Mouse (Mus musculus): ENCODE measurements around the gene Parp11. TPM values are rescaled to one million over a fixed set of nuclear protein-coding genes. Genes with fewer than 3 reads are reported as not detected.

Gene Parp11
- polyA plus RNA-seq, 2 experiments from 2014 or later, result 68.1 to 69.0 TPM

DNA sequence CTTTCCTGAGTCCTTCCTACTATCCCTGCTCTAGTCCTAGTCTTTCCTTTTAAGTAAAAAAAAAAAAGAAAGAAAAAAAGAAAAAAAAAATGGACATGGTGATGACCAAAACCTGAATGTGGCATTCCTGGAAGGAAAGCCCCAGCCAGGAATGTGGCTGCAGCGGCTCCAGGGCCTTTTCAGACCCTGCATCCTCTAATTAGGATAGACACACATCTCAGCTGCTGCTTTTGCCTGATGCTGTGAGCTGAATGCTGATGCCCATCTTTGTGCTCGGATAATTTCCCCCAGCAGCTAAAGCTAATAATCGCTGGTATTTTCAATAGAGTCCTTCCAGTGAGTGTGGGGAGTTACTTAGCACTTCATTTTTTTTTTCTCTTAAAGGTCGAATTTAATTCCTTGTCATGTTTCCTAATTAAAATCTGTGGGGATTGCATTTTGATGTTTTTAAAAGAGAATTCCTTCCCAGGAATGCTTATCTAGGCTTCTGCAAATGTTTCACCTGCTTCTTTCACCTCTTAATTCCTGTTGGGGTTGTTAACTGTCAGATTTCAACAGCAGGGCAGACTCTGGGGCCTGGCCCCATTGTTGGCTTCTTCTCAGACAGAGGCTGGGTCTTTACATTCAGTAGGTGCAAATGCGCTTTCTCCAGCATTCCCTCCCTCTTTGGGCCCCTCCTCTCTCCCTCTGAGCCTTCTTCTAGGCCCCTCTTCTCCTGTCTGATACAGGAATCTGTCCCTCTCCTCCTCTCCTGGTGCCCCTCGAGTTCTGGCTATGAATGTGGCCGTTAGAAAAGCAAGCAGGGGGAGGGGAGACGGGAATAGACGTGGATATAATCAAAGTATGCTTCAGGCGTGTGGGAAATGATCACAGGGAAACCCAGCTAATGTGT, 3.1 kb downstream of the Parp11 start:
- ATAC-seq, result no peak

DNA sequence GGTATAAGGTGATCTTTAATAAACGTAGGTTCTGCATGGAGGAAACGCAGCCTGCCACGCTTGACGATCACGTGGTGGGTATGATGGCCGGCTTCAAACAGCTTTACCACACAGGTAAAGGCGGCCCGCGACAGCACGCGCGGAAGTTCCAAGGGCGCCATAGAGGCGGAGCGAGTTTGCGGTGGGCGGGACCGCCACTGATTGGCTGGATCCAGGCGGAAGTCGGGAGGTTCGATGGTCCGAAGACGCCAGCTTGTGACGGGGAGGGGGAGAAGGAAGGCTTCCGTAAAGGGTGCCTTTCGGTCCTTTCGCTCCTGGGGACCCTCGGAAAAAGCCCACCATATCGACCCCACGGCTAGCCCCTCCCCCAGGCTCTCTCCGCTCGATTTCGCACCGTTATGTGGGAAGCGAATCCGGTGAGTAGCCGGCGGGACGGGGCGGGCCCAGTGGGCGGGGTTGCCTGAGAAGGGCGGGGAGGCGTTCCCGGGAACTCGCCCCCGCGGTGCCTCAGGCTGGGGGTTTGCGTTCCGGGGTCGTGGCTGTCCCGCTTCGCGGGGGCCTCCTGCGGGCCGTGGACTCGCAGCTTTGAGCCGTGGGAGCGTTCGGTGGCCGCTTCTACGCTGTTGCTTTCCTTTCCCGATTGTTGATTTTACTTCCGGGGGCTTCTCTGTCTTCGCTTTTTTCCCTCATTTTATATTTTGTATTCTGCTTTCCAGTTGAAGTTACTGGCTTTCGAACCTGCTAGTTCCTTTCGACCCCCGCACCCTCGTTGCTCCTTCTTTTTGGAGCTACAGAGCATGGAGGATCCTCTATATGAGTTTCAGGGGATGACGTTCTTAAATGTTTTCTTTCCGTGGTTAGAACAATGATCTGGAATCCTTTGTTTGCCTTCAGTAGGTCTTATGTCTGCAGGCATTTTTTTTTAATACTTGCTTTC, 7.0 kb downstream of the Parp11 start:
- peak; percentile 98 for ATAC-seq

DNA sequence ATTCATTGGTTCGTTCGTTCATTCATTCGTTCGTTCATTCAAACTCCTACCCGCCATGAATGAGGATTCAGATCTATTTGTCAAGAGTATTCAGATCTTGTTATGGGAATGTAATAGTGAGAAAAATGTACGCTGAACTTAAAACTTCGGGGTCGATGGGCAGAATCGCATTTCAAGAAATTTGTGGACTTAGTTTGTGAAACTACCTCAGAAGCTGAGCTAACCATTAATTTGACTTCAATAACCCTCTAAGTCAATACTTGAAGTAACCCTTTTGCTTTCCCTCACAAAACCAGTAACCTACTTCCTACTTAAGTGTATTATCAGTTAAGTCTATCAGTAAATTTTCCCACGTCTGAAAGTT, 7.7 kb downstream of the Parp11 start:
- no peak for ATAC-seq

DNA sequence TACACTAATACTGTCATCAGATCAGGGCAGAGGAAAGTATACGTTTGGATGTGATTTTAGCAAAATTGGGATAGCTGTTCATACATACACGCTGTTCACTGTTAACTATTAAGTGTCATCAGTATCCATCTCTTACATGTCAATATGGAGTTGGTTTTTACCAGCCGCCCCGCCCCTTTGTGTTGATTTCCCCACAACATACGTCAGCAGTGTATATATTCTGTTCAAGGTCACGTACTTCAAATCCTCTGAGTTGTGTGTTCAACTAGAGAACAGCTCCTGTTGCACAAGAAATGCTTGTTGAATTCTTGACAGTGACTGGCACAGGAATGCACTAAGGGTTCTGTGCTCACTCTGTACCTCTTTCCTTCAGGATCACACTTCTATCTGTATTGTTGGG, 8.2 kb downstream of the Parp11 start:
- no peak for ATAC-seq

DNA sequence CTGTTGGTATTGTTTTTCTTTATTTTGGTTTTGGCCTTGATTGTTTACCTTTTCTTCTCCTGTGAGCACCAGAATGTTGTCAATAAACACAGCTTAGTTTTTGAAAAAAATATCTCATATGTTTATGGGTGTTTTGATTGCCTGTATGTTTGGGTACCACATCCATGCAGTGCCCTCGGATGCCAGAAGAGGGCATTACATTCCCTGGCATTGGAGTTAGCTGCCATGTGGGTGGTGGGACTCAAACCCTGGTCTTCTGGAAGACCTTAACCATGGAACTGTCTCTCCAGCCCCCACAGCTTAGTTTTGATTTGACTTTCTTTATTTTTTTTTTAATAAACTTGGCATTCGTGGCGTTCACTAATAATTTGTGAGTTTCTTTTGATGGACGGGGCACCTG, 8.8 kb downstream of the Parp11 start:
- no peak for ATAC-seq

DNA sequence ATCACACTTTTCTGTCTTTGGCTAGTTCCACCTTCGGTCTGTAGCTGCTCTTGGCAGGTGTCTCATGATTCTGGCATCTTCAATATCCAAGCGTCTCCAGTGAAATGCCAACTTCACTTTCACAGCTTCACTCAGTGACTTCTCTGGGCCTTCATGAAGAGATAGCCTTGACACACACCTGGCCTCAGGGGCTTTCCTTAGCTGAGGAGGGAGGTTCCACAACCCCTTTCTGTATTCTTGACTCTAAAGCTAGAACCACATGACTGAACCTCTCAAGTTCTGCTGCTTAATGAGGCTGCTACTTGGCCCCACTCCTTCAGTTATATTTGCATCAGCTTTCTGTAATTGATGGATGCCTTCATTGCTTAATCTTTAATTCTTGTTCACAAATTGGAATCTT, 10.1 kb downstream of the Parp11 start:
- no peak for ATAC-seq

DNA sequence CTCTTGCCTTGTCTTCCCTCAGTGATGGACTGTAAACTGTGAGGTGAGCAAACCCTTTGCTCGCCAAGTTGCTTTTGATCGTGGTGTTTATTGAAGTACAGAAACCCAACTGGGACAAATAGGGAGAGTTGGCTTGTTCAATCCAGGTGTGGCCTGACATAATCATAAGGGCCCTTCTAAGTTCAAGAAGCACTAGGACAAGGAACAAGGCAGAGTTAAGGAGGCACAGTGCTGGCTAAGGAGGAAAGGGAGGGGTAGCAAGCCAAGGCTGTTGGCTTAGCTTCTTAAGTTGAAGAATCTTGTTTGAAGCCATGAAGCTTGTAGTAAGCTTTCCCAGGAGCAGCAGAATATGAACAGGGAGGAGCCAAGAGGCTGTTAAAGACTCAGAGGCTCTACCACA, 13.1 kb downstream of the Parp11 start:
- ATAC-seq, result no peak

DNA sequence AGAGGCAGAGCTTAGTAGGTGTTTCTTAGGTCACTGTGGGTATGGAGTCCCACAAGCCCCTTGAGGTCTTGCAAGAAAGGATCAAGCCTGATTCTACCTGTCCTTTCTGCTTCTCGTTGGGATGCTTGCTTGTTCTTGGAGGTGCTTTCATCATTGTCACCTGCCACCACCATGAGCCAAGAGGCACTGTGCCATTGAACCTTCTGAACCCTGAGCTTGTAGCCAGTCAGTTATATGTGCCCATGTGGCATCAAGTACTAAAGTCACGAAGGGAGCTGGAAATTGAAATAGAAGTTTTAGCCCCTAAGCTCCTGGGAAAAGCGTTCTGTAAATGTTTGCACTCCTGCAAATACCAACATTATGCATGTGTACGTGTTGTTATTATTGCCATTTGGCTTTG, 14.9 kb downstream of the Parp11 start:
- no peak for ATAC-seq

DNA sequence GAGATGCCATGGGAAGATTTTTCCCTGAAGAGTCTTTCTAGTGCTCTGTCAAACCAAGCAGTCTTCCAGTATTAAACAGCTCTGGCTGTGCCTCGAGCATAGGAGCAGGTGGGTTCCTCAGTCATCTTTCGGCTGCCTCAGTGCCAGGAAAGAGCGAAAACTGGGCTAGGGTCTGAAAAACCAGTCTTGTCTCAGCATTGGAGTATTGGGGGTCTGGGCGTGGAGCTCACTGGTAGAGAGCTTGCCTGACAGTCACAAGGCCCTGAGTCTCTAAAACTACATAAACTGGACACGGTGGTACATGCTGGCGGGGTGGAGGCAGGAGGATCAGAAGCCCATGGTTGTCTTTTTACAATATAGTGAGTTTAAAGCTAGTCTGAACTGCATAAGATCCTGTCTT, 15.6 kb downstream of the Parp11 start:
- no peak for ATAC-seq

DNA sequence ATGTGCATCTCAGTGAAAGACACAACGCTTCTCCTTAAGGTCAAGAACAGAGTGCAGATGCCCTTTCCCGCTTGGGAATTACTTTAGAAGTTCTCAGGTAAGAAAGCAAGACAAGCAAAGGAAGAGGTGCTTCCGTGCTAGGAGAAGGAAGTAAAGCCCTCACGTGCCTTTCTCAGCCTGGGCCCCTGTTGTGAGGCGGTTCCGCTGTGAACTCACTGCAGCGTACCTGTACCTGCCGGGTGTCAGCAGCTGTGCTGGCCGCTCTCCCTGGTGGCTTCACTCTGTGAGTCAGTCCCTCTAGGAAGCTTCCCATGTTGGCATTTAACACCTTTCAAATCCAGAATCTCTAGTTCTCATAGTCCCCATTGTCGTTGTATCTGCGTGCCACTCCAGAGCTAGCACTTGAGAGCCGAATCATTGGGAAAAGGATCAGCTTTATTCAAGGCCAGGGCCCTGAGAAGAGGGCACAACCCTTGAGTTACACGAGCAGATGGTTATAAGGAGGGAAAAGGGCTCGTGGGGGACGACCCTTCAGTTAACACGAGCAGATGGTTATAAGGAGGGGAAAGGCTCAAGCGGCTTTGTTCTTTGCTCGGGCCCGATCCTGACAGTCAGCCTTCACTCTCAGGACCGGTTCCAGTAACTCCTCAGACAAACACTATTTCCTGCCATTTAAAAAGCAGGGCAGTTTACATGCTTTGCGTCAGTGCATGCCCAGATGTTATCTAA, 16.8 kb downstream of the Parp11 start:
- ATAC-seq, result peak; percentile 56

DNA sequence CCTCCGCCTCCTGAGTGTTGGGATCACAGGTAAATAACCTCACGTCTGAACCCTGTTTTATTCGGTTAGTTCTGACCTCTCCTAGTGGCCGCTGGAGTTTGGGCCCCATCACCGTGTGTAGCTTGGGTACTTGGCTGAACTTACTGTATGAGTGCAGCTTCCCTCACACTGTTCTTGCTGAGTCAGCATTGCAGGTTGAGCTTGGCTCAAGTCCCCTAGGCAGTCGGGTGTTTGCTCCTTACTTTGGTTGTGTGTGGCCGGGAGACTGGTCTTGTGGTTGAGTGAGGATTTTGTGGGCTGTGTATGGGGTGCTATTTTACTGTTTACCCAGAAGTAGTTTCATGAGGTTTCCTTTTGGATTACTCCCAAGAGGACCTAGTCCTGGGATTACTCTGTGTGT, 17.9 kb downstream of the Parp11 start:
- no peak for ATAC-seq

DNA sequence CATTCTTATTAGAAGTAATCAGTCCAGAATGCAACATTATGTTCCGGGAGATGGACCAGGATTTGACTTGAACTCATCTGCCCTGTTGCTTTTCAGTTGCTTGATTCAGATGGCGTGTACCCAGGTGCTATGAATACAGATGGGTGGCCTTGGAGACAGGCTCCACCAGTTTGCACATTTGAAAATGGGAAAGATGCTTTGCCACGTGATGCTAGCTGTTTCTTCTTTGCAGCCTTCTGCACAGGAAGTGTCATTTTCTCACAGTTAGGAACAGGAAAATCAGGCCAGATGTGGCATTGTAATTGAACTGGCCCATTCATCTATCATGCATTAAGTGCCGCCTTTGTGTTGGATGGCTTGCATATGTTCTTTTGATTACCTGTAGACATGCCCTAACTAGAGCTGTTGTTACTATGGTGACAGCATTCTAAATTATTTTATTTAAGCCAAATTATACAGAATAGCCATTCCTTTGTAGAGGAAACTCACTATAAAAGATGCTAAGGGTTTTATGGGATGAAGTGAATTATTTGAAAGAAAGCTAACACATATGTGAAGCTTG, 20.2 kb downstream of the Parp11 start:
- ATAC-seq, result no peak

DNA sequence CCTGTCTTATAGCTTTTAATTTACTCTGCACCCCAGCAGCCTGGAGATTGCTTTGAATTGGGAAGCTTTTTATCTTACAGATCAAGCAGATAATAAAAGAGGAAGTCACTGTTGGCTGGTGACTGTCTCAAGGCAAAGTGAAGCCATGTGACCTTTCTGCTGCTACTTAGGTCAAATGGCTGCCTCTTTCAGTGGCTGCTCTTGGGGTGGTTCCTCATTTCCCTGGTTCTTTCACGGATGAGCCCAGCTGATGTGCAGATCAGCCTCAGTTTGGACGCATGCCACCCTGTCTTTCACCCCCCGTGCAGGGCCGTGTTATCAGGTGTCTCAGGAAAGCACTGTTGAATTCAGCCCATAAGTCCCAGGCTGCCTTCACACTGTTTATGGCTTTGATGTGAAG, 25.4 kb downstream of the Parp11 start:
- ATAC-seq, result peak; percentile 78

DNA sequence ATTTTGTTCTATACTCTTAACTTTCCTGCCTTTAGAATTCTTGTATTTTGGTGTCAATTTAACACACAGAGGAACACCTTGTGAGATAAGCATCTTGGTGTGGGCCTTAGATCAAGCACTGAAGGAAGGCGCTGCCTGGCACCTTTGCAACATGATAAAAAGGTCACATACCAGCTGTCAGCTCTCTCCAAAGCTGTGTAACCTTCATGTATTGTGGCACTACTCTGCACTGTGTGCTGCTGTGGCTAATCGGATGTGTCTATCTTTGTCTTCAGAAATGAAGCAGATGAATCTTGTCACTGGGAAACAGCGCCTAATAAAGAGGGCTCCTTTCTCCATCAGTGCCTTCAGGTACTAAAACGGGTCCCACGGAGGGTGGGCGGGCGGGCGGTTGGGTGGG, 27.3 kb downstream of the Parp11 start:
- ATAC-seq, result peak; percentile 62

DNA sequence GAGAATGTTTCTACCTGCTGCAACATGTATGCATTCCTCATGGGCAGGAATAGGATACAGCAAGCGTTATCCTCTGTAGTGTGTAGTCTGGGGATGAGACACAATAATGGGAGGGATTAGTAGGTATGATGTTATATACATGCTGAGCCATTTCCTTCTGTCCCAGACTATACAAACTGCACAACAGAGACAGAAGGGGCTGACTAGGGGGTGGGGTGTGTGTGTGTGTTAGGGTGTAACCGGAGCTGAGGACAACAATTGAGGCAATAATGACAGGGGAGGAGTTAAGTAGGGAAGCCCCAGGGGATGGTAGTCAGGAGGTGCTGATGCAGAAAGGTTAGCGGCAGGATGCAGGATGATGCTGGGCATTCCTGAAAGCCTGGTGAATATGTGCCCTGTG, 28.6 kb downstream of the Parp11 start:
- ATAC-seq, result peak; percentile 16

DNA sequence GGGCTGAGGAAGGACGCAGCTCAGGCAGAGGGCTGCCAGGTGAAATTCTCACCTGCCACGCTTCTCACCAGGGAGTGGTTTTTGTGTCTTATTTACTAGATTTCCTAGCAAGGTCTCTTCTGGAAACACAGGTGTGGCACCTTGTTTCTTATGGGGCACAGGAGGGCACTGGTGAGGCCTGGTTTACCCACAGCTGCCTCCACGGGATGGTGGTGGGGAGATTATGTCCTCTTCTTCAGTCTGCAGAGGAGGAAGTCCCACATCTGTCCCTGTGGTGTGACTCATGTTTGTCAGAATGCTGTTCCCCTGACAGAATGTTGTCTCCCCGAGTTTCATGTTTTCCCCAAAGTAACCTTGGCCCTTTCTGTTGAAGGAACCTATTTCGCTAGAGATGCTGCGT, 44.4 kb downstream of the Parp11 start:
- no peak for ATAC-seq

DNA sequence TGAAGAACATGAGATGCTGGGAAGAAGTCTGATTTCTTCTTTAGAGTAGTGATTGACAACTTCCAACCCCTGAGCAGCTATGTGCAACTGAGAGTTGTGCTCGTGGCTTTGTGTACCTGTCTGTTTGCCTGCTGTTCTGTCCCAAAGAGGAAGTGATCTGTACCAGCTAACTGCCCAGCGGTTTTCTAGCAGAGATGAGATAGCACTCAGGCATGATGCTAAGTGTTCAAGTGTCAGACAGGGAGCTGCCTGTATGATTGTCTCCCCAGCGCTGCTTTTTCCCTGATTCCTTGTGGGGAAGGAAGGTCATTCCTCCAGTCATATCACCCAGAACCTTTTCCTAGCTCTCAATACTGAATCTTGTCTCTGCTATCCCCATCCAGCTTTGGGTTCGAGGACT, 45.9 kb downstream of the Parp11 start:
- no peak for ATAC-seq

DNA sequence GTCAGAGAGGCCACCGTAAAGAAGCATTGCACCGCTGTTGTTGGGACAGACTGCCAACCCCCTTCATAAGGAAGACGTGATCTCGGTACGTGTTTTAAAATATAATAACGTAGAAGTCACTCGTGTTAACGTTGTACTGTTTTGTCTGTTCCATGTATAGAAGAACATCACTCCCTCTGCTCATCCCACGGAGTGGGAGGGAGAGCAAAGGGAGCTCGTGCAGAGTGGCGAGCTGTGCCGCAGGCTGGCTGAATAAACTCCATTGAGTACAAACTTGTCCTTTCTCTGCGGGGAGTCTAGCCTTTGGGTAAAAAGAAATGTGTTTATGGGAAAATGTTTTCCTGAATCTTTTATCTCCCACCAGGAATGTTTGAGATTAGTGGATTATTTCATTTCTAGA, 47.1 kb downstream of the Parp11 start:
- no peak for ATAC-seq

DNA sequence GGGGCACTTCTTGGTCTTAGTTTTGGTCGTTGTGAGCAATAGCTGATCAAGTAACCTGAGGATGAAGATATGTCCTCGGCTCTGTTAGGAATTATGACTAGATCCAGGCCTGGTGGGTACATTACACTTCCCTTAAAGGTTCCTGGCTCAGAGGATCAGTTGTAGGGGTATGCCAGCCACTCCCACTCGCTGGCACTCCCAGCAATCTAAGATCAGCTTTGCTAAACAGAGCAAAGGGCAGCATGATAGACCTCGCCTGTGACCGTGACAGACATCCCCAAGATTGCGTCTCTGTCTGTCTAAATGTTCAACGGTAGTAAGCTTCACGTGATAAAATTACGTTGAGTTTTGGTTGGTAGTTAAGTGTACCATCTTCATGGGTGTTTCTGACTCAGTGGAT, 47.7 kb downstream of the Parp11 start:
- ATAC-seq, result no peak

DNA sequence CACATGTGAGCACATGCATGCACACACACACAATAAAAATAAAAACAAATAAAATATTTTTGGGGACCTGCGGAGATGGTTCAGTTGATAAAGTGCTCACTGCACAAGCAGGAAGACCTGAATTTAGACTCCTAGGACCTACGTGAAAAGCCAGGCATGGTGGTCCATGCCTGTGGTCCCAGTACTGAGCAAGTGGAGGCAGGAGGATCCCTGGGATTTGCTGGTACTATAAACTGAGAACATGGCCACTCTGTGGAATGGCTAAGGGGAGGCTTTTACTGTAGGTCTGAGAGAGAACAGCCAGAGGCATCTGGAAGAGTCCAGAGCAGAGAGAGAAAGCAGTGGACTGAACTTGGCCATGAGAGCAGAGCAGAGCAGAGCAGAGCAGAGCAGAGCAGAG, 48.6 kb downstream of the Parp11 start:
- no peak for ATAC-seq

DNA sequence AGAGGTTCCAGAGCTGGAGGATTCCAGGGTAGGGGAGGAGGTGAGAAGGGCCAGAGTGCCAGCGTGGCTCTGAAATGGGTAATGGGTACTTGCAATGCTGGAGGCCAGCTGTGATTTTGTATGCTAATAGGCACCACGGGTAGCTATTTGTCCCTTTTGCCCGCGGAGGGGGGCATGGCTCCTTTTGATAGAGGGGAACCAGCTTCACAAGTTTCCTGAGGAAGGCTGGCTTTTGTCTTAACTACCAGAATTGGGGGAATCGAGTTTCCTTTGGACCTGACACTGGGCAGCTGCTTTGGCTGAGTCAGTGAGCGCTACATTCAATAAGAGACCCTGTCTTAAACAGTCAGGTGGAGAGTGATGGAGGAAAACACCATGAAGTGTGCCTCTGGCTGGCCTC, 49.2 kb downstream of the Parp11 start:
- ATAC-seq, result no peak

DNA sequence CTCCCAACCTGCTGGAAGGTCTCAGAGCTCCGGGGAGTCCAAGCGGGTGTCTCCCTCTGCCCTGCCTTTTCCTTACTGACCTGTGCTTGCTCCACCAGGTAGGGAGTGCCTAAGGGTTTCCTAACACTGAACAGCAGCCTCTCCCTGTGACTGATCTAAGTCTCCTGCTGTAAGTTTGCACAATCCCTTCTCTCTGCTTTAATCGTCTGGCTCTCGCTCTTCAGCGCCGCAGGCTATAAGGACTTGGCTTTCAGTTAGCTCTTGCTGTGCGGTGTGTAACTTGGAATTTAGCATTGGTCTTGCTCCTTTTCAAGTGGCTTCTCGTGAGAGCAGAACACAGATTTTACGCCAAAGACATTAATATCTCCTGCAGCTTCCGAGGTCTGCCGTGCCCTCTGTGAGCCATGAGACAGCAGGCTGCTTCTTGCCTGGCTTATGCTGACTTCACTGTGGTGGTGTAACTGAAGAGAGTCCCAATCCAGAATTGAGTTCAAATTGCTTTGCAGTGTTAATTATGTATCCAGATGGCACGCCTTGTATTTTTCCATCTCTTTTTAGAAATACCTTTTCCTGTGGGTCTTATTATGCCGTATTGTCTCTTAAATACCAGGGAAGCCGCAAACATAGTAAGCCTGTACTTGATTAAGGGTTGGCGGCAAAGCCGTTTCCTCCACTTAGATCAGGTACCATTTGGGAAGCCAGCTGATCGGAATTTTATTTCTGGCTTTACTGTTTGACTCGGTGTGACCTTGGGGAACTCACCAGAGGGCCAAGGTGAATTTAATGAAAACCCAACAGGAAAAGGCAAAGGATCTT, 50.4 kb downstream of the Parp11 start:
- no peak for ATAC-seq
